Mouse (Mus musculus) heart, embryonic 11.5 days (tissue): ENCODE results near the gene Lhx4. TPM values are rescaled to one million over a fixed set of nuclear protein-coding genes. Genes with fewer than 3 reads are reported as not detected.

ENCODE experiments used
- ATAC-seq: fragments of 200-750 bp; cut with Nextera tagmentation; replicated peaks from 2 replicates; pipeline ENCODE4 v1.8.0; 2017; ENCODE audit warnings: moderate library complexity; ENCODE audit not compliant: insufficient number of reproducible peaks, low FRiP score, low TSS enrichment
- H3K27ac ChIP-seq: fragments of 300-500 bp; sonication (generic); 2 replicates; pipeline ENCODE4 v1.5.1; 2014; ENCODE audit warnings: mild to moderate bottlenecking, low read depth, low read length
- H3K27me3 ChIP-seq: fragments of 300-500 bp; sonication (generic); 2 replicates; pipeline ENCODE4 v1.6.1; 2014; ENCODE audit warnings: mild to moderate bottlenecking, low read length, mixed read lengths; ENCODE audit not compliant: control insufficient read depth, insufficient read depth
- H3K36me3 ChIP-seq: fragments of 300-500 bp; sonication (generic); 2 replicates; pipeline ENCODE4 v1.6.1; 2014; ENCODE audit warnings: mild to moderate bottlenecking, low read length, moderate library complexity, mixed read lengths; ENCODE audit not compliant: control insufficient read depth, insufficient read depth
- H3K4me1 ChIP-seq: fragments of 300-500 bp; sonication (generic); 2 replicates; pipeline ENCODE4 v1.6.1; 2014; ENCODE audit warnings: low read length; ENCODE audit not compliant: control insufficient read depth, insufficient read depth
- H3K4me2 ChIP-seq: fragments of 300-500 bp; sonication (generic); 2 replicates; pipeline ENCODE4 v1.6.1; 2014; ENCODE audit warnings: mild to moderate bottlenecking, moderate library complexity
- H3K4me3 ChIP-seq: fragments of 300-500 bp; sonication (generic); 2 replicates; pipeline ENCODE4 v1.5.1; 2014; ENCODE audit warnings: low read depth, low read length
- H3K9ac ChIP-seq: fragments of 300-500 bp; sonication (generic); 2 replicates; pipeline ENCODE4 v1.6.1; 2014; ENCODE audit warnings: mild to moderate bottlenecking, low read depth, low read length, moderate library complexity
- H3K9me3 ChIP-seq: fragments of 300-500 bp; sonication (generic); replicated peaks from 2 replicates; pipeline ENCODE4 v1.6.1; 2016; ENCODE audit warnings: low read length; ENCODE audit not compliant: control insufficient read depth
- whole genome bisulfite sequencing: fragments of 180-500 bp; shearing (Covaris S2); extraction: QIAGEN DNeasy Blood & Tissue Kit; methylation state at CpG from one replicate; pipeline ENCODE4 v1.1.7; 2014; ENCODE audit not compliant: insufficient replicate concordance; 5-methylcytosine and 5-hydroxymethylcytosine counted together
- polyA plus RNA-seq: library from polyadenylated mRNA; unstranded; fragments of >200 nt; fragmentation: Nextera tagmentation; extraction: Ambion mirVana; gene quantifications from 2 replicates; pipeline ENCODE4 v1.2.1, GENCODE M21; 2014

Lhx4 gene
- polyA plus RNA-seq, 1 experiment from 2014 or later = not detected

GRCm38 (mm10) chr1:155750517-155751178, 836 bp downstream of the Lhx4 start:
- H3K27me3 ChIP-seq = peaks cover 76% of the 10 kb centered on the region
- no peaks in the 10 kb centered on the region for H3K4me1 ChIP-seq
- 0 out of 2 replicates have a peak, but pooled peaks have one; percentile 39 for ATAC-seq
- no peaks in the 10 kb centered on the region for H3K9me3 ChIP-seq
- H3K4me2 ChIP-seq = no peak overlapping the region
- no peak overlapping the region for H3K27ac ChIP-seq
- H3K9ac ChIP-seq = no peak overlapping the region
- 25% methylated on average over 11 of the region's 11 CpGs for WGBS
- no peak overlapping the region for H3K4me3 ChIP-seq
- H3K36me3 ChIP-seq = no peaks in the 10 kb centered on the region

DNA sequence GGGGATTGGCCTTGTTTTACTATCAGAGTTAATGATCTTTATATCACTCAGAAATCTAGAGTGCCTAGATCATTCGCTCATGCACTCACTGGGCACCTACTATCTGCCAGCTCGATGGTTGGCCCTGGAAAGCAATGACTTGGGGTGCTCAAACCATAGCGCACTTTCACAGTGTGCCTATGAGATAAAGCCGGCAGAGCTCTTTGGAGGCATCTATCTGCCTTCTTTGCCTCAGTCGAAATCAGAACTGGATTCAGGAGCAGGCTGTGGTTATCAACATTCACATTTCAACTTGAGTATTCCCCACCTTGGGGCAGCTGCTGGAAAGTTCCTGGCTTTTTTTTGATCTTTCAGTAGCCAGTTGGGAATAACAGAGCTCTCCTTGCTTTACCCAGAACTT, 3.6 kb downstream of the Lhx4 start:
- ATAC-seq = no peak
- H3K9me3 ChIP-seq = no peaks in the 10 kb centered on the region
- H3K4me1 ChIP-seq = no peaks in the 10 kb centered on the region
- H3K27ac ChIP-seq = no peak overlapping the region
- H3K27me3 ChIP-seq = peaks cover 85% of the 10 kb centered on the region
- H3K4me2 ChIP-seq = no peak overlapping the region
- H3K4me3 ChIP-seq = no peak overlapping the region
- 64% methylated on average over 5 of the region's 5 CpGs for WGBS
- H3K36me3 ChIP-seq = no peaks in the 10 kb centered on the region
- no peak overlapping the region for H3K9ac ChIP-seq

DNA sequence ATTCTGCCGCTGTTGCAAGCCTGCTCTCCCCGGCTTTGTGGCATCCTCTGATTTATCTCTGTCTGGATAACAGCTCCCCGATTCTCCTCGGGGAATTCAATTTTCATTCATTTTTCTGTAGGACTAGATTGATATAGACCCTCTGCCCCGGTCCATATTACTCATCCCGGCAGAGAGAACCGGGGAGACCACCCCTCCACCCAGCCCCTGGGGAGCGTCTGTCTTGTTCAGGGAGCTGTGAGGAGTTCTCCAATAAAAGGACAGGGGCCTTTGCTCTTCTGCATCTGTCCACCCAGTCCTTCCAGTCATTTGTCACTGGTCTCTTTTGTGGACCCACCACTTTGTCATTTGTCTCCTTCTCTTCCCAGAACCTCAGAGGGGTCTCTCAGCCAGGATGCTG, 4.5 kb downstream of the Lhx4 start:
- ATAC-seq = no peak
- no peaks in the 10 kb centered on the region for H3K9me3 ChIP-seq
- no peaks in the 10 kb centered on the region for H3K36me3 ChIP-seq
- no peak overlapping the region for H3K27ac ChIP-seq
- no peaks in the 10 kb centered on the region; the same call in 1 of the 2 replicates for H3K4me1 ChIP-seq
- H3K9ac ChIP-seq = no peak overlapping the region
- no peak overlapping the region for H3K4me2 ChIP-seq
- H3K4me3 ChIP-seq = no peak overlapping the region
- WGBS = 18% methylated on average over 8 of the region's 8 CpGs
- H3K27me3 ChIP-seq = peaks cover 86% of the 10 kb centered on the region

- Histone ChIP-seq H3K27ac (no peak overlapping the region), H3K9ac (peak overlapping the region; percentile 39; the same call in 1 of the 2 replicates), H3K4me3 (peak overlapping the region; percentile 63), H3K9me3 (no peaks in the 10 kb centered on the region), H3K4me2 (peak overlapping the region; percentile 99), H3K4me1 (peaks cover 12% of the 10 kb centered on the region; the same call in 1 of the 2 replicates), H3K27me3 (peaks cover 88% of the 10 kb centered on the region), H3K36me3 (no peaks in the 10 kb centered on the region)
- under 1% methylated on average over 80 of the region's 81 CpGs for WGBS
- ATAC-seq = peak; percentile 44; the same call in 1 of the 2 replicates
These were observed 8.8 kb downstream of the Lhx4 start for GRCm38 (mm10) chr1:155742411-155743363.

DNA sequence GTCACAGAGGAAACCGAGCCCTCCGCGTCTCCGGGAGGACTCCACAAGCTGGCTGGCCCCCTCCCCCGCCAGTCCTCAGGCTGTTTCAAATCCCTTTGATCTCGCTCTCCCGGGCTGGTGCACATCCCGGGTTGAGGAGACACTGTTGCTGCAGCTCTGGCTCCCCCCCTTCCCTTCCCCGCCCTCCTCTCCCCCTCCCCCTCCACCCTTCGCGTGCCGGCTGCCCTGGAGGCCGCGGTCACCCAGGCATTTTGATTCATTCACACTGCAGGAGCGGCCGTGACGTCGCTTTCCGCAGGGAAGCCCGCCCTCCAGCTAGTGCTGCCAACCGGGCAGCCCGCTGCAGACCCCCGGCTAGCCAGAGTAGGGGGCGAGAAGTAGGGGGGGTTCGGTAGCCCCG, 9.5 kb downstream of the Lhx4 start:
- no peaks in the 10 kb centered on the region for H3K36me3 ChIP-seq
- H3K27me3 ChIP-seq = peaks cover 88% of the 10 kb centered on the region
- peak overlapping the region; percentile 22; the same call in 1 of the 2 replicates for H3K9ac ChIP-seq
- ATAC-seq = peak; percentile 37; the same call in 1 of the 2 replicates
- H3K9me3 ChIP-seq = no peaks in the 10 kb centered on the region
- peaks cover 12% of the 10 kb centered on the region for H3K4me1 ChIP-seq
- under 1% methylated on average over 26 of the region's 26 CpGs for WGBS
- H3K4me3 ChIP-seq = peak overlapping the region; percentile 63
- H3K4me2 ChIP-seq = peak overlapping the region; percentile 99
- H3K27ac ChIP-seq = no peak overlapping the region

DNA sequence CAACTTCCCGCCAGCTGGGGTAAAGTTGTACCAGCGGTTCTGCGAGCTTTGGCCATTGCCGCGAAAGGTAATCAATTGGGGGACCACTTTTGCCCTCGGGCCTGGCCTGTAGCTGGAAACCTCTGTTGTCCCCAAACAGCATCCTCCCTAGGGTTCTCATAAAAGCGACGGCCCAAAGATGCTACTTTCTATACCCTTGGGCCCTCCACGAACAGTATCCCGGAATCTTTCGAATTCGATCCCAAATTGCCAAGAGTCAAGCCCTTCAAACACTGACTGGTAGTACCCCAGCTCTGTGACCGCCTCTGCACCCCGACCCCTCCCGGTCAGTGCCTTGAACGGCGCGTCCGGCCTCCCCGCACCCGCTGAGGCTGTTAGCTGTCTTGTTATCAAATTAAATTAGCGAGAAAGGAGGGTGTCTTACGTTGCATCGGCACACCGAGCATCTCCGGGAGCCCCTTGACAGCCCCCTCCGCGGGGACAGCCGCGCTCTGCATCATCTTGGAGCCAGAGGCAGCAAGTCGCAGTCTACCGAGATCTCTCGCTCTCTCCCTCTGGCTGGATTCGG, 10.0 kb downstream of the Lhx4 start:
- H3K9me3 ChIP-seq = no peaks in the 10 kb centered on the region
- peaks cover 88% of the 10 kb centered on the region for H3K27me3 ChIP-seq
- 1% methylated on average over 34 of the region's 34 CpGs for WGBS
- H3K4me1 ChIP-seq = peaks cover 12% of the 10 kb centered on the region
- no peak for ATAC-seq
- no peaks in the 10 kb centered on the region for H3K36me3 ChIP-seq
- H3K9ac ChIP-seq = no peak overlapping the region; the same call in 1 of the 2 replicates
- H3K4me3 ChIP-seq = peak overlapping the region; percentile 63
- H3K4me2 ChIP-seq = peak overlapping the region; percentile 99
- H3K27ac ChIP-seq = no peak overlapping the region

GRCm38 (mm10) chr1:155740622-155741377, 10.7 kb downstream of the Lhx4 start:
- no peak for ATAC-seq
- no peaks in the 10 kb centered on the region for H3K36me3 ChIP-seq
- H3K4me3 ChIP-seq = peak overlapping the region; percentile 63
- H3K4me1 ChIP-seq = peaks cover 12% of the 10 kb centered on the region
- peaks cover 88% of the 10 kb centered on the region for H3K27me3 ChIP-seq
- H3K4me2 ChIP-seq = peak overlapping the region; percentile 99
- WGBS = under 1% methylated on average over 44 of the region's 44 CpGs
- no peaks in the 10 kb centered on the region for H3K9me3 ChIP-seq
- no peak overlapping the region for H3K9ac ChIP-seq
- no peak overlapping the region for H3K27ac ChIP-seq
